Mouse (Mus musculus) layer of hippocampus, adult 9-10 months (tissue): ENCODE measurements around the gene Retn.

Experiments
- DNase-seq: peaks from one replicate; pipeline ENCODE4 v3.0.0; 2022; ENCODE audit warnings: low spot score

The Retn gene

DNA sequence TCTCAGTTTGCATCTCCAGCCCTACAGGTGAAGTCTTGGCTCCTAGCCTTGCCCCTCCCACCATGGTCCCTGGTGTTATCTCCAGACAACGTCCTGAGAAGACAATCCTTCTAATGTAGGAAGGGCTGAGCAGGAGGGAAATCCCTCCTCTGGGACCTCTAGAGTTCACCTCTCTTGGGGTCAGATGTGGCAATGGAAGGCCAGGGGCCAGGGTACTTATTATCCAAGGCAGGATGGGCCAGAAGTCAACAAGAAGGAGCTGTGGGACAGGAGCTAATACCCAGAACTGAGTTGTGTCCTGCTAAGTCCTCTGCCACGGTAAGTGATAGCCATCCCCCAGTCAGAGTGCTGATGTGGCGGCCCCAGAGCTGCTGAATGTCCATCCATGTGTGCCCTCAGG is at the start of gene Retn:
TSS of gene Retn (plus strand) at position 245 of the 400 bp plus-strand sequence.
- no peak for DNase-seq

DNA sequence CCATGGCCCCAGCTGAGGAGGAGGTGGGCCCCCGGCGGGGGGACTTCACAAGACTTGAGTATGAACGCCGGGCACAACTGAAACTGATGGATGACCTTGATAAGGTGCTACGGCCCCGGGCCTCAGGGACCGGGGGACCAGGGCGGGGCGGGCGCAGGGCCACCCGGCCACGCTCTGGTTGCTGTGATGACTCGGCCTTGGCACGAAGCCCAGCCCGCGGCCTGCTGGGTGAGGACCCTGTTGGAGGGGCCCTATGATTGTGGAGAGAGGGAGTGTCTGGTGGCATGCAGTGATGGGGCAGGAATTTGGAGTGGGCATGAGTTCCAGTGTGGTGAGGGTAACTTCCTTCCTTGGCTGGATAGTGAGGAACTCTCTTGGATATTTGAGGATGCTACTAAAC is 49.0 kb upstream of the Retn start:
- DNase-seq = no peak

DNA sequence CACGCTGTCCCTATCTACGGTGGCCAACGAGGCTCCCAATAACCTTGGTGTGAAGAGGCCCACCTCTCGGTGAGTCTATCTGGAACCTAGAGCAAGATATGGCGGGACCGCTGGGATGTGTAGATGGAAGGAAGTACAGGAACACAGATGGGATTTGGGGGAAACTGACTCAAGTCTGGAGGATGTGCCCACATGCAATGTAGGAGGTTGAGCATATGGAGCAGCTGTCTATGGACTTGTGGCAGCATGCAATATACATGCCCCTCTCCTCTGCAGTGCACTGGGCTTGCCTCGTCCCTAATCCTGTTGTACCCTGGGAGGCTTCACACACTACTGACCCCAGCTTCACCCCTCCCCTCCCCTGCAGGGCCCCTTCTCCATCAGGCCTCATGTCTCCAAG is 47.7 kb upstream of the Retn start:
- no peak for DNase-seq

DNA sequence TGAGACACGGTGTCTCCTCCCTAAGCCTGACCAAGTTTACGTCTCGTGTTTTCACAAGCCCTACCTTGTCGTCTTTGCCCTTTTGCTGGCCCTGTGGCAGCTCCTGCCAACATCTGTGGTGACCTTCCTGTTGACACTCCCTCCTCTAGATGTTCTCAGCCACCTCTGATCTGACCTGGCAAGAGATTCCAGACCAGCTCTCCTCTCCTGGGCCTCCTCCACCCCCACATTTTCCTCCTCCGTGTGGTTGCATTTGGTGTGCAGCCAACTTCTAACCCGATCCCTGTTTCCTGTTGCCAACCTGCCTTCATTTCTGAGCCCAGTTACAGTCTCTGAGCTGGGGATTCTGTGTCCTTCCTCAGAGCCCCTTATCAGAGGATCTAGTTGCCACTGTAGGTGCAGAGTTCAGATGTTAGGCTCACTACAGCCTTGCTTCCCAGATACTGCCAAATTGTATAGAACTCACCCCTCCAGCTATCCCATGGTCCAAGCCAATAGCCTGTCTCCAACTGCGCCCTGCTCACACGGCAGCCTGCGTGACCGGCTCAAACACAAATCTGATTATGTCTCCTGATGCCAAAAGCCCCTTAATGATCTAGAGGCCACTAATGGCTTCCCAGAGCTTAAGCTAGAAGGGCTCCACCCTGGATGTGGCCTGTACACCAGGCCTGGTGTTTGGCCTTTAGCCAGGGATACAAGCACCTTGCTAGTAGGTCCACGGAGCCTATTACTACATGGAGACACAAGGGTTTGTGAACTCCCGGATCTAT is 46.3 kb upstream of the Retn start:
- DNase-seq = no peak

DNA sequence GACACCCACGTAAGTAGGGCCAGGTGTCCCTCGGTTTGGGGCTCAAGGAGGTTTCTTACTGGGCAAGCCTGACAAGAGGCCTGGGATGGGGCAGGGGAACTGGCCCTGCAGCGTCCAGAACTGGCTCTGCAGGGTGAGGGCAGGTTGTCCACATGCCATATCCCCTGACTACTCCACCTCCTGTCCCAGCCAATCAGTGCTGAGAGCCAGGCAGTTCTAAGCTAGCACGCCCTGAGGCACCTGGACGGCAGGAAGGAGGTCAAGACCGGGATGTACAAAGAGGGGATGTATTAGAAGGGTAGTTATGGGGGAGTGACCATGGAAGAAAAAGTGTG is 45.8 kb upstream of the Retn start:
- no peak for DNase-seq

DNA sequence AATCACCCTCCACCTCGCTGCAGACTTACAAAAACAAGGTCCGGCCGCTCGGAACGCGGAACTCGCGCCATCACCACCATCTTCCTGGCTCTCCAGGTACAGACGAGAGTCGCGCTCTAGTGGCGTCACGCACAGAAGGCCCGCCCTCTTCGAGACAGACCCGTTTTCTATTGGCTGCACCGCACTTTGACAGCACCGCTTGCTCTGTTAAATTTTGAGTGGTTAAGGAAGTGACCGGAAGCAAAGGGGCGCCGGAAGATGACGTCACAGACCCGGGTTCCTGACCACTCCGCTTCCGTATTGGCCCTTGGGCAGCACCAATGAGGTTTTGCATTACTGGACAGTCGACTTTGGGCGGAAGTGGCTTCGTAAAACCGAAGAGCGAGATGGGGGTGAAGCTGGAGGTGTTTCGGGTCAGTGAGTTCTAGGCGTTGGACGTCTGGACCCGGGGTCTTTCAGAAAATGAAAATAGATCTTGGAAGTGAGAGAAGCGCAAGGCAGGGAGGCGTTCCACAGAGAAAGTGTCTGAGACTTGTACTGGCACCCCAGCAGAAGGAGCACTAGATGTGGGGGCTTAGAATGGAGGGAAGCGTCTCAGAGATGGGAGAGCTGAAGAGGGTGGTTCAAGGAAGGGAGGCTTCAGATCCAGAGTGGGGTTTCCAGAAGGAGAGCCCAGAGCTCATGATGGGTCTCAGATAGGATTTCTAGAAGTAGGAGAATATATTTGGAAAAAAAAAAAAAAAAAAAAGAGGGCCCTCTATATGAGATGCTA is 34.2 kb upstream of the Retn start, which contains the start of the genes Xab2 and Pet100:
TSS of gene Xab2 (minus strand) at position 118 of the 772 bp plus-strand sequence.
TSS of gene Pet100 (plus strand) at position 350 of the 772 bp plus-strand sequence.
- peak; percentile 99 for DNase-seq

DNA sequence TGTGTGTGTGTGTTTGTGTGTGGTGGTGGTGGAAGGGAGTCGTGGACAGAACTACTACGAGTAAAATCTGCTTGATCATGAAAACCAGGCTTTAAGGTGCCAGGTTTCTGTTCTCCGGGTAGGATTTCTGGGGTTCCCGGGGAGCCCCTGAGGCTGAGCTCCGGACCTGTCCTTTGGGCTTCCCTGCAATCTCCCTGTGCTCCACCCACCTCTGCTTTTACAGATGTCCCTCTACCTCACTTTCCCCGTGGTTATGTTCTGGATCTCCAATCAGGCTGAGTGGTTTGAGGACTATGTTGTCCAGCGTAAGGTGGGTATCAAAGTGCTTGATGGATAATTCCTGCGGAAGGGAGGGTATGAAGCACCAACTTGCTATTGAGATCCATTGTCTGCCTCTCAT is 33.5 kb upstream of the Retn start:
- DNase-seq = no peak

DNA sequence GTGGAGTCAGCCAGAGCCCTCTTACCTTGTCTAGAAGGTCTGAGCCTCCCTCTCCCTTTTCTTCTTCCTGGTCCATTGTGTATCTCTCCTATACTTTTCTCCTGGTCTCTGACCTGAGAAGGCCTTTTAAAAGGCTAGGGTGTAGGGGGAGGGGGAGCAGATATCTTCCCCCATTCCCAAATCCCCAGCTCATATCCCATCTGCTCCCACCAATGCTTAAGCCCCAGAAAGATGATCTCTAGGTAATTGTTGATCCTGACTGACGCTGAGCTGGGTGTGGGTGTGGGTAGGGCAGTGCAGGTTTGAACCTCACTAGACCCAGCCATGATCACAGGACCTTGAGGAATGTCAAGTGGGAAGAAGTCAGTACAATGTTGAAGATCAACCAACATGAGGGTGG is 30.1 kb upstream of the Retn start, which contains the start of gene Pcp2:
TSS of gene Pcp2 (minus strand) at position 101 of the 400 bp plus-strand sequence.
- DNase-seq = no peak

DNA sequence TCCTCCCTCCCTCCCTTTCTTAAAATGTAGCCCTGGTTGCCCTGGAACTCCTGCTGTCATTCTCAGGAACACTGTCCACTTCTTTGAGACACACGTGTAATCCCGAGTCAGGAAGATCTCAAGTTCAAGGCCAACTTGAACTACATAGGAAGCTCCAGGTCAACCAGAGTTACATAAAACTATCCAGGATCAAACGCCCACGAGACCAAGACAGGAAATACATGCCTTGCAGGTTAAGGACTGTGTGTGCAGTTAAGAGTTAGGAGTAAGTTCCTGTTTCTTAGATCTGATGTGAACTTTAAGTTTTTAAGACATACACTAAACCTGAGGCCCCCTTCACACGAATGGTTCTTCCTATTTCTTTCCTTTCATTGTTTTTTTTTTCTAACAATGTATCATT is 28.6 kb upstream of the Retn start:
- no peak for DNase-seq

DNA sequence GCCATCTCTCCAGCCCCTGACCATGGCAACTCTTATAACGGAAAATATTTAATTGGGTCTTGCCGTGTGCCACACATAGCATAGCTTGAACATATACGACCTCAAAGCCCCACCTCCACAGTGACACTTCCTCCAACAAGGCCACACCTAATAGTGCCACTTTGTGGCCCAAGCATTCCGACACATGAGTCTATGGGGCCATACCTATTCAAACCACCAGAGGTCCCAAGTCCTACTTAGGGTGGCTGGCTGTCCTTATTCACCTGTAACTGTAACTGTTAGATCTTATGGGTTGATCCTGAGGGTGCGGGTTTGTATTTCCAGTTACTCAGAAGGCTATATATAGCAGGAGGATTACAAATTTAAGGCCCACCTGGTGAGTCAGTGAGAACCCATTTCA is 27.6 kb upstream of the Retn start:
- DNase-seq = no peak

DNA sequence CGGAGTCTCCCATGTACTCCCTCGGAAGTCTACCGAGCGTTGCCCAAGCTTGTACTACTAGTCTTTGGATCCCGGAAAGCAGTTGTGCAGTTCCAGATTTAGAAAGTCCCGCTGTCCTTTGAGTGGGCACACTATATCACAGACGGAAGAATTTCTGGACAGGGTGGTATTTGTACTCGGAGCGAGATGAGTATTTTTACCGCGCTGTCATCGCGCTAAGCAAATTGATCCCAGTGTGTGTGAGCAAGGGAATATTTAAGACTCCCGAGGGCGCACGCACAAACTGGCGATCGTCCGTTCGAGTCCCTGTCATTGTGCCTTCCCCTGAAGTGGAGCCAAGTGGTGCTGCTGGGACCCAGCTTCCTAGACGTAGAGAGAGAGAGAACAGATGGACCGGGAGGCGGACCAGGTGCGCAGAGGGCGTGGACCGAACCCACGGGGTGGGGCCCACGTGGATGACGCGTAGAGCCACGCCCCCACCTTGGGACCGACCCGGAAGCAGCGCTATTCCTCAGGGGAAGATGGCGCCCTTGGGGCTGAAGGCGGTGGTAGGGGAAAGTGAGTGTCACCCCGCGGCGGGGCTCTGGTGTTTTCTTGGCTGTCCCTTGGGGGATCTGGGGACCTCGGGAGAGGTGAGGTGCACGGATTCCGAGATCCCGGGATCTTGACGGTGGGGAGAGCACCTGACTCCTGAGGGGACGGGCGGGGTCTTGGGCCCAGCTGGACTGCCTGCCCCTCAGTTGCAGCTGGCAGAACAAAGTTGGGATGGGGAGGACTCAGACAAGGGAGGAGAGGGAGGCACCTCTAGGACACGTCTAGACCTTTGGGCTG is 24.7 kb upstream of the Retn start, which contains the start of gene Stxbp2:
TSS of gene Stxbp2 (plus strand) at position 309 of the 831 bp plus-strand sequence.
- no peak for DNase-seq

DNA sequence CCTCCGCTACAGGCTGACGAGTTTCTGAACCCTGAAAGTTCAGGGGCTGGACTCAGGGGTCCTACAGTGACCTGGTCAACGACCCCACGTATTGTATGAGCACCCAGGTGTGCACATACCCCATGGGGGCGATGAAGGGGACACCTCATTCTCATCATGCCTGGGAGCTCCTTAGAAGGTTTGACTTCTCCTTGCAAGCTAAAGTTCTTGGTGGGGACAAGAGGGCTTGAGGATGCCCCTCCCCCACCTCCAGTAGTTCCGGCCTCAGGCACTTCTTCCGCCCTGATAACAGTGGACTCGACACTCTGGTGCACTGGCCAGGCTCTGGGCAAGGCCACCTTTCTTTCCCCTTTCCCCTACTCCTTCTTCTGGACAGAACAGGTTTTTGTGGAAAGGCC is 24.1 kb upstream of the Retn start:
- no peak for DNase-seq

DNA sequence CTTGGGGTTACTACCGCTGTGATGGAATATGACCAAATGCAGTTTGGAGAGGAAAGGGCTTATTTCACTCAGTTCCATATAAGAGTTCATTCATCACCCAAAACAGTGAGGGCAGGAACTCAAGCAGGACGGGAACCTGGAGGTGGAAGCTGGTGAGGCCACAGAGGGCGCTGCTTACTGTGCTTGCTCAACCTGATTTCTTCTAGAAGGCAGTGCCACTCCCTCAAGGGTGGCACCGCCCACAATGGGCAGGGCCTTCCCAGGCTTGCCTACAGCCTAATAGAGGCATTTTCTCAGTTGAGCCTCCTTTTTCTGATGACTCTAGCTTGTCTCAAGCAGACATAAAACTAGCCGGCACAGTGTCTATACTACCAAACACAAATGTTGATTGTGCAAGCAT is 9.8 kb upstream of the Retn start:
- DNase-seq = no peak

DNA sequence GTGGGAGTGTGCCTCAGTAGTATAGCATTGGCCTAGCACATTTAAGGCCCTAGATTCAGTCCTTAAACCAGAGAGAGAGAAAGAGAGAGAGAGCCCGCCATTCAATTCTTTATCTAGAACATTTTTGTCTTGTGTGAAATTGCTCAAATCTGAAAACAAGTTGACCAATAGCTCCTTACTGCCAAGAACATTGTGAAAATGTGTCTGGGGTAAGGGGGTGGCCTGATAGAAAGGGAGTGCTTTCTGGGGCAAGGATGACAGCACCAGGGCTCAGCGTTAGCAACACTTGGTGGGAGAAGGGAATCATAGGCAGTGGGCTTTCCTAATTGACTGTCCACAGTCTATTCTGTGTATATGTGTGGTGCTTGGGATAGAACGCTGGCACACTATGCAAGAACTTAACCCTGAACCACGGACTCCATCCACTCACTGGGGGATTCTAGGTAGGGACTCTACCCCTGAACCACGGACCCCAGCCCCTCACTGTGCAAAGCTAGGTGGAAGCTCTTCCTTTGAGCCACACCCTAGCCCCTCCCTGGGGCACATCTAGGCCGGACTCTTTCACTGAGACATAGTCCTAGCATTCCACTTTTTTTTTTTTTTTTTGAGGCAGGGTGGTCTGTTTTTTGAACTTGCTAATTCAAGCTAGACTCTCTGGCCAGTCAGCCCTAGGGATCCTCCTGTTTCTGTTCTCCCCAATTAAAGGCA is 8.6 kb upstream of the Retn start:
- DNase-seq = no peak

DNA sequence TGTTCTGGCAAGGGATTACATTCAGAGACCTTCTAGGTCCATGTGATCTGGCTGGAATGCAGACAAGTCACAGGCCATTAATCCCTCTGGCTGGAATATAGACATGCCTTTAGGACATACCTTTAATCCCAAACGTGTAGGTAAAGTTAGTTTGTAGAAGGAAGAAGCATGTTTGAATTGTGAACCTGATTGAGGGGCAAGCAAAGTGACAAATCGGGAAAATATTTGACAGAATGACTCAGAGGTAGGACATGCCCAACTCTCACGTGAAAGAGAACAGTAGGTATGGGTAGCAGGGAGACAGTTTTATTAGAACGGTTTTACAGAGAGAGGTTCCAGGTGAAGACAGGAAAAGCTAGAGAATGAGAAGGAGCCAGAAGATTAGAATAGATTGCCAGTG is 8.0 kb upstream of the Retn start:
- no peak for DNase-seq

DNA sequence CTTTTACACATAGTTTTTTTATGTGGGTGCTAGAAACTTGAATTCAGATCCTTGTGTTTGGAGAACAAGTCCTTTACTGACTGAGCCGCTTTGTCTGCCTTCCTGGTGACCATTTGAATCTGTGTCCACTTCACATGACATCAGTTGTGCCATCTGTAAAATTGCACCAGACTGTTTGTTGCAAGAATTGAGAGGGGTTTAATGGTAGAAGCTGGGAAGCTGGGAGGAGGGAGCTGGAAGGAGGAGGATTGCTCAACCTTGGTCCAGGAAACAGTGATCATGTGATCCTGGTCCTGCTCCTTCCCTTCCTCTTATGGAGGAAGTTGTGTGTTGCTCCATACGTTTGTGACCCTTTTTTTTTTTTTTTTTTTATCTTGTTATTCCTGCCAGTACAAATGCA is 7.3 kb upstream of the Retn start:
- no peak for DNase-seq

DNA sequence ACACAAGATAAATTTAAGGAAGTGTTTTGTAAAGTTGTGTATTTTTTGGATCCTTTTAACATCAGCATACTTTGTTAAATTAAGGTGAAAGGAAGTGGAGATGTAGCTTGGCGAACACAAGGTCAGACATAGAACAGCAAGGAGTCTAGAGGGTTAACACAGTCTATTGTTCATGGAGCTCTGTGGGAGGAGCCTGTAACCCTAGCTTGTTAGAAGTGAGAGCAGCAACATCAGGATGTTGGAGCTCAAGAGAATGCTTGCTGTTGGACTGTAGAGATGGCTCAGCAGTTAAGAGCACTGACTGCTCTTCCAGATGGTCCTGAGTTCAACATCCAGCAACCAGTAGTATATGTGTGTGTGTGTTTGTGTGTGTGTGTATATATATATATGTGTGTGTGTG is 6.6 kb upstream of the Retn start:
- DNase-seq = no peak

DNA sequence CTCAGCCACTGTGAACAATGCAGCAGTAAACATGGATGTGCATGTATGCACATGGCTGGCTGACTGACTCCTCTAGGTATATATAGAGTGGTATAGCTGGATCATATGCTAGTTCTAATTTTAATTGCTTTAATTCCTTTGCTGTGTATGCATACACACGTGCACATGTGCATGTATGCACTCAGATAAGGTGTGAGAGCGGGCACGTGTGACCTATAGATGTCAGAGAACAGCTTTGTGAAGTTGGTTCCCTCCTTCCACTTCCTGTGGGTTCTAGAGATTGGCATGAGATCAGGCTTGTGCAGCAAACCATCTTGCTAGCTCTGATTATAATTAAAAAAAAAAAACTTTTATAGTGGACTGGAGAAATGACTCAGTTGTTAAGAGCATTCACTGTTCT is 2.7 kb upstream of the Retn start:
- DNase-seq = no peak

DNA sequence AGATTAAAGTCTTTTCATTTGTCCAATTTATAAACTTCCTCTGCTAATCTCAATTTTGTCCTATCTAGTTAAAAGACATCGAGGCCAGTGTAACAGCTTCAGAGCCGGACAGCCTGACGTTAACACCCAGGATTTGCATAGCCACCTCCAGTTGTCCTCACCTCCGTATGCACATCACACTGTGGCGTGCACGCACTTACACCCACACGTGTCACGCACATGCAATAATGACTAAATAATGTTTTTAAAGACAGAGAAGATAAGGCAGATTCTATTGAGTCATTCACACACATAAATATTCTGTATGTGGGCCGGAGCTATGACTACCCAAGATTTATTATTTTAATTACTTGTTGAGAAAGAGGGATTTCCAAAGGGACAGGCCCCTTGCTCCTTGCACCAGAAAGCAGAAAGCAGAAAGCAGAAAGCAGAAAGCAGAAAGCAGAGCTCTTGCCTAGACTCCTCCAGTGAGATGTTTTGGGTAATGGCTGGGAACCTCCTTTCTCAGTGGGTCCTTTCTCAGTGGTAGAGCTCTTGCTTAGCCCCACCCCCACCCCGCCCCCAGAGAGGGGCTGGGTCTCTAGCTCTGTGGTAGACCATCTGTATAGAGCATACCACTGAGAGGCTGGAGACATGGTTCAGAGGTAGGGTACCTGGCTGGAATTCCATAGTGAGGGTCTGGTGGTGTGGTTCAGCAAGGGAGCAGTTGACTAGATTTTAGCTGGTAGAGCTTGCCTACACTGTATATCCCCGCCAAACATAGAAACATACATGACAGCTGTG is 653 bp upstream of the Retn start:
- no peak for DNase-seq

DNA sequence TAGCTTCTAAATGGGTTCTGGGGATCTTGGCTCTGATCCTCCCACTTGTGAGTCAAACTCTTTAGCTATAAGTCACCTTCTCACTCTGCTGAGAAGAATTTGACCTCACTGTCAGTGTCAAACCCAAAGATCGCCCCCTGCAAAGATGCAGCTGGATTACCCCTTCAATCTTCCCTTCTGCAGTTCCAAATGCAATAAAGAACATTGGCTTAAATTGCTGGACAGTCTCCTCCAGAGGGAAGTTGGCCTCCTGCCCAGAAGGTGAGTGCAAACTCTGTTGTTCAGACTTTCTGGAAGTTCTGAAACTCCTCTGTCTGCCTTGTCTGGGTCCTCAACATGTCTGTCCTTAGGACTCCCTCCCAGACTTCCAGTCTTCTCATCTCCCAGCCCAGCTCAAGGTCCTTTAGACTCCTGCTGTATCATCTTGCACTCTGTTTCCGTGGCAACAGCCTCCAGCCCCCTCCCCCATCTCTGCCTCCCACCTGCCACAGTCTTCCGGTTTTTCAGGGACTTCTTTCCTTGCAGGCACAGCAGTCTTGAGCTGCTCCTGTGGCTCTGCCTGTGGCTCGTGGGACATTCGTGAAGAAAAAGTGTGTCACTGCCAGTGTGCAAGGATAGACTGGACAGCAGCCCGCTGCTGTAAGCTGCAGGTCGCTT is 1.3 kb downstream of the Retn start:
- no peak for DNase-seq

DNA sequence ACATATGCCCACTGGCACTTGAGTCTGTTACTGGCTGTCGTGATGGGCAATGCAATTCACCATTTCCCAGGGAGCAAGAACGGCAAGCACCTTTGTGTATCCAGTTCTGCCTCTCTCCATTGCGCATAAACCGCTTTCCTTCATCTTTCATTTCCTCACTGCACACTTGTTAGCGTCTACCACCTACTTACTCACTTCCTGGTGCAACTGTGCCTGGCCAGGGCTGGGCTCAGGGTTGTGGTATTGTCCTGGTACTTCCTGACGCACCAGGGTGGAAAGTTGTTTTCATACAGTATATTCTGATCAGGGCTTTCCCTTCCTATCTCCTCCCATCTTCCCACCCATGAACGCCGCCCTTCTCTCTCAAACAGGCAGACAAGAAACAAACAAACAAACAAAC is 5.3 kb downstream of the Retn start:
- no peak for DNase-seq
